Mouse (Mus musculus) R1 (cell line): ENCODE data around the gene Neurog1.
A peak's percentile ranks its signal among the peaks of the same experiment; 100 is the strongest.

Source experiments
- DNase-seq: peaks from one replicate; pipeline ENCODE4 v3.0.0-alpha.2; 2018; ENCODE audit warnings: low read depth, low spot score

Neurog1 gene

GRCm38 (mm10) chr13:56251924-56252619 lies at the start of gene Neurog1:
Gene Neurog1, minus strand, starts transcription at chr13:56252163.
- peak; percentile 62 for DNase-seq

- peak; percentile 56 for DNase-seq
Measured at GRCm38 (mm10) chr13:56299336-56299735, 47.4 kb upstream of the Neurog1 start.

GRCm38 (mm10) chr13:56296659-56297020 lies 44.7 kb upstream of the Neurog1 start:
- DNase-seq: no peak

- peak; percentile 78 for DNase-seq
Measured at GRCm38 (mm10) chr13:56295943-56296658, 44.1 kb upstream of the Neurog1 start, which contains the start of gene Cxcl14. Gene Cxcl14, minus strand, starts transcription at chr13:56296551.

- DNase-seq: peak; percentile 35
Measured at GRCm38 (mm10) chr13:56295586-56295942, 43.6 kb upstream of the Neurog1 start.

DNA sequence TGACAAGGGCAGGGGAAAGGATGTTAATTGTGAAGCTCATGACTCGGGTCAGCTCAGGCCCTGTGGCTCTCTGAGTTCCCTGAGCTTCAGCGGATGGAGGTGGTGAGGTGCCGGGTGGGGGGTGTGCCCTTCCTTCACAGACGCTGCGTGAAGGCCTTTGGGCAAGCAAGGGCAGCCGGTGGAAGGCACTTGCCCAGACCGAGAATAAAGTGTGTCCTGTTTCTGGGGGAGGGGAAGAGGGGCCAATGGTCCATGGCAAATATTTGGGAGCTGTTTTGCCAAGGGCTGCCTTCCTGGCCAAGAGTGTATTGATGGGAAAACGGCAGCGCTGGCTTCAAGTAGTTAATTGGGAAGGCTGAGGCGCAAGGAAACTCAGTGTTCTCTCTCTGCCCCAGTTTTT lies 42.9 kb upstream of the Neurog1 start:
- no peak for DNase-seq

DNA sequence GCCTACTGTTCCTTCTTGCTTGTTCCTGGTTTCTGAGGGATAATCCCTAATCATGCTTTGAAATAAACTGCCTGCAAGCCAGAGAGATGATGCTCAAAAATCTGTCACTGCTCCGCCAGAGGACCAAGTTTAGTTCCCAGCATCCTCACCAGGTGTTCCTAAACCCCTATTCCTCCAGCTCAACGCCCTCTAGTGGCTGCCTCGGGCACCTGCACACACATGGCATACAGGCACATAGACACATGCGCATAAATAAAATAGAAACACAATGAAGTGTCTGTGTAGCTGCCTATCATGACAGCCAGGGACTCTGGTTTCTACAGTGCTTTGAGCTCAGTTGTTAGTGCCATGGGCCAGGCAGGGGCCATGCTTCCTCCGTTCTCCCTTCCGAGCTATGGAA lies 38.0 kb upstream of the Neurog1 start:
- peak; percentile 80 for DNase-seq

GRCm38 (mm10) chr13:56289261-56289660 lies 37.3 kb upstream of the Neurog1 start:
- no peak for DNase-seq

- no peak for DNase-seq
Measured at GRCm38 (mm10) chr13:56288601-56289000, 36.6 kb upstream of the Neurog1 start.

DNA sequence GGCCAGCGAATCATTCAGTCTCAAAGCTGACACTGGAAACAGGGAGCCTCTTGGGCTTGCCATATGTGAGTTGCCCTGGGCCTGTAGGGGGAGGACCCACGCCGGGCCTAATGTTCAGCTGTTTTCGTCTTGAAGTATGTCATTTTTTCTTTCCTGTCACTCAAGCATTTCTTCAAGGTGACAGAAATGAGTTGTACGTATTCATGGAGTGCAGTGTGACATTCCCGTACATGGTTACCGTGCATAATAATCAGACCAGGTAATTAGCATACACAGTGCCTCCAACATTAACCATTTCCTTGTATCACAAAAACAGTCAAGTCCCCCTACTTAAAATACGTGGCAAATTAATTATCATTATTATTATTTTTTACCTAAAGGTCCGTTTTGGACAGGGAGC lies 35.1 kb upstream of the Neurog1 start:
- no peak for DNase-seq

- no peak for DNase-seq
Measured at GRCm38 (mm10) chr13:56283321-56283720, 31.4 kb upstream of the Neurog1 start.

GRCm38 (mm10) chr13:56280356-56280755 lies 28.4 kb upstream of the Neurog1 start:
- peak; percentile 38 for DNase-seq

- DNase-seq: peak; percentile 79
Measured at GRCm38 (mm10) chr13:56279439-56279838, 27.5 kb upstream of the Neurog1 start.

DNA sequence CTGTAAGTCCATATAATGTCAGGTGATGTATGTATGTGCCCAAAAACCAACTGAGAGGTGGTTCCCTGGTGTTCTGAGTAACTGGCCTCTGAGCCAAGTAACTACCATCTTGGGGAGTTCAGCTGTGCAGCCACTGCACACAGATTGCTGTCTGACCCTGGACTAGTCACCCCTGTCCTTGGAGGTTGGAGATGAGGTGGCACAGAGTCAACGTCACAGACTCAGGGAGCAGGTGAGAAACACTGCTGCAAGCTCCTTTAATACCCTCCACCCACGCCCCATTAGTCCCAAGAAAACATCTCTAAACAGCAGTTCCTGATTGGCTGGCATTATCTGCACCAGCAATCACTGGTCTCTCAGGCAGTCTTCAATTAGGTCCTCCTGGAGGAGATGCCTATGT lies 23.2 kb upstream of the Neurog1 start:
- no peak for DNase-seq

GRCm38 (mm10) chr13:56270124-56270523 lies 18.2 kb upstream of the Neurog1 start:
- DNase-seq: no peak

- peak; percentile 73 for DNase-seq
Measured at GRCm38 (mm10) chr13:56267396-56267795, 15.4 kb upstream of the Neurog1 start.

- DNase-seq: peak; percentile 70
Measured at GRCm38 (mm10) chr13:56266435-56266834, 14.5 kb upstream of the Neurog1 start.

DNA sequence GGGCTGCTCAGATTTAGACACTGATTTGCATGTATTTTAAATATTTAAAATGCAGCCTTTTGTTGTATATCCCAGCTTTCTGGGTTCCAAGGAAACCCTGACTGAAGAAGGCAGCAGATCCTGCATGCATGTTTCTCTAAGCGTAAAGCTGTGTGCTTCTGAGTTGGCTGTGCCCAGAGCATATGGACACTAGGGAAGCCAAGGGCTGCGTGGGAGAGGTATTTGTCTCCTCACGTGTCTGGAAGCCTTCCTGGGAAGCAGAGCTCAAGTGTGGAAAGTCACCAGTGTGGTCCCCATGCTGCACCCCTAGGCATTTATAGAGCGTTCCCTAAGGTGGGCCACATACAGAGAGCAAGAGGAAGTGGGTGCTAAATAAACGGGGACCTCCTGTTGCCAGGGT lies 13.7 kb upstream of the Neurog1 start:
- DNase-seq: no peak

- no peak for DNase-seq
Measured at GRCm38 (mm10) chr13:56262269-56262668, 10.3 kb upstream of the Neurog1 start.

DNA sequence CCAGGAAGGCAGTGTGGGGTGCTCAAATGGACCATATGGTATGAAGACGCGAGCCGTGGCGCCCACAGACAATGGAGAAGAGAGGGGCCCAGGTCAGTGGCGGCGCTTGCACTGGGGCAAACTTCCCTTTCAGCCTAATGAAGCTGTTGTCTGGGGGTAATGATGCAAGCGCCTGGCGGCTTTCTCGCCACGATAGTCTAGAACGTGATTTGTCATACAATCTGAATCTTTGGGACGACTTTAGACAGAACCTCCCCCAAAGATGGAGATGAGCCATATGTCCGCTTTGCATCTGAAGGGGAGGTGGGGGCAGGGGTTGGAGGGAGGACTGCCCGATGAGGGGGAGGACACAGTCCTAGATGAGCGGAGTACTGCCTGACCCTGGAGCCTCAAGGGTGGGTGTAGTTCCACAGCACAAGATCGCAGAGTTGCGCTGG lies 8.4 kb upstream of the Neurog1 start:
- DNase-seq: no peak

DNA sequence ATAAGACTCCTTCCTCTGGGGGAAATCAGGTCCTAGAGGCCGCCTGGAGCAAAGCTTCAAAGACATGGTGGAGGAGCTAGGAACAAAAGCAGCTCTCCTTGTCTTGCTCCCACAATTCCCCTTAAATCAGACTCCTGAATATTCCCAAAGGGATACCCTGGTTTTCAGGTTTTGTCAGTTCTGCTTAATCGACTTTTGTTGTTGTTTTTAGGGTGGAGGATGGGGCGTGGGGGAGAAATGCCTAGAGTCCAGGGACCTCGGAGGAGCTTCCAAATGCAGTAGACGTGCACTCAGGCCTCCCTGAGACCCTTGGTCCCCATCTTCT lies 7.9 kb upstream of the Neurog1 start:
- DNase-seq: no peak

GRCm38 (mm10) chr13:56259021-56259925 lies 7.3 kb upstream of the Neurog1 start:
- peak; percentile 60 for DNase-seq
